Mouse (Mus musculus) ovary, postnatal 14 days (tissue): ENCODE data around the gene Rasgef1c.

ENCODE experiments used
- DNase-seq: peaks from one replicate; pipeline ENCODE4 v3.0.0; 2022; ENCODE audit warnings: low spot score

Rasgef1c gene

GRCm38 (mm10) chr11:49977963-49978568 is 76.4 kb downstream of the Rasgef1c start:
- DNase-seq: no peak

- DNase-seq: no peak
These were observed 77.3 kb downstream of the Rasgef1c start for GRCm38 (mm10) chr11:49978935-49979334.

GRCm38 (mm10) chr11:49980681-49981235 is 79.1 kb downstream of the Rasgef1c start:
- DNase-seq: no peak

GRCm38 (mm10) chr11:49981321-49981963 is 79.8 kb downstream of the Rasgef1c start:
- DNase-seq: no peak

GRCm38 (mm10) chr11:49982094-49982493 is 80.5 kb downstream of the Rasgef1c start:
- DNase-seq: no peak

GRCm38 (mm10) chr11:49982881-49983280 is 81.2 kb downstream of the Rasgef1c start:
- no peak for DNase-seq

GRCm38 (mm10) chr11:49983875-49984552 is 82.4 kb downstream of the Rasgef1c start:
- DNase-seq: no peak

GRCm38 (mm10) chr11:49985009-49985408 is 83.4 kb downstream of the Rasgef1c start:
- no peak for DNase-seq

- DNase-seq: peak; percentile 43
These were observed 84.8 kb downstream of the Rasgef1c start for GRCm38 (mm10) chr11:49986277-49987036.

GRCm38 (mm10) chr11:49994536-49994935 is 92.9 kb downstream of the Rasgef1c start:
- DNase-seq: no peak

- DNase-seq: no peak
These were observed 94.8 kb downstream of the Rasgef1c start for GRCm38 (mm10) chr11:49996398-49996797.

- DNase-seq: no peak
These were observed 95.7 kb downstream of the Rasgef1c start for GRCm38 (mm10) chr11:49997321-49997720.

- no peak for DNase-seq
These were observed 101.2 kb downstream of the Rasgef1c start for GRCm38 (mm10) chr11:50002853-50003252.

GRCm38 (mm10) chr11:50007776-50008175 is 106.1 kb downstream of the Rasgef1c start:
- no peak for DNase-seq

- no peak for DNase-seq
These were observed 106.6 kb downstream of the Rasgef1c start for GRCm38 (mm10) chr11:50008231-50008630.

GRCm38 (mm10) chr11:50013016-50013415 is 111.4 kb downstream of the Rasgef1c start:
- DNase-seq: no peak

- no peak for DNase-seq
These were observed 114.9 kb downstream of the Rasgef1c start for GRCm38 (mm10) chr11:50016503-50016902.

GRCm38 (mm10) chr11:50017511-50017910 is 115.9 kb downstream of the Rasgef1c start:
- DNase-seq: no peak

GRCm38 (mm10) chr11:50018848-50019247 is 117.2 kb downstream of the Rasgef1c start:
- no peak for DNase-seq

GRCm38 (mm10) chr11:50022085-50022484 is 120.5 kb downstream of the Rasgef1c start:
- no peak for DNase-seq

GRCm38 (mm10) chr11:50024445-50024832 is 122.8 kb downstream of the Rasgef1c start:
- DNase-seq: no peak
